Mouse (Mus musculus) MEL (cell line): ENCODE measurements at regions not wholly inside any gene's neighbourhood (a gene's known extent, or its start where the extent isn't known, plus 50 kb on each side); places are given as distances from the start of the nearest gene placed in this dataset.
"Not testable (repeated sequence)": the region's sequence is repeated elsewhere in the genome, so short reads cannot be mapped to it uniquely, and the experiment has no call there.

Experiments
- EP300 ChIP-seq, 2 experiments: IDR thresholded peaks; 2 replicates each; pipeline ENCODE4 v1.6.1; 2011; ENCODE audit warnings: improper control_type of control experiment in 2 of 2, low read length in 2 of 2, low read depth in 1 of 2, mild to moderate bottlenecking in 1 of 2
- MAFK ChIP-seq: IDR thresholded peaks from 2 replicates; pipeline ENCODE4 v1.6.1; 2011; ENCODE audit warnings: low read depth, mild to moderate bottlenecking, low read length, improper control_type of control experiment, borderline replicate concordance
- POLR2A ChIP-seq, 2 experiments: IDR thresholded peaks; 2 replicates each; pipeline ENCODE4 v1.6.1; 2011 to 2012; ENCODE audit warnings: low read length in 2 of 2, mild to moderate bottlenecking in 2 of 2, control low read depth in 1 of 2, improper control_type of control experiment in 1 of 2, low read depth in 1 of 2, moderate library complexity in 1 of 2; ENCODE audit not compliant: control insufficient read depth in 1 of 2, insufficient read depth in 1 of 2, poor library complexity in 1 of 2
- RCOR1 ChIP-seq: IDR thresholded peaks from 2 replicates; pipeline ENCODE4 v1.6.1; 2012; ENCODE audit warnings: low read depth, mild to moderate bottlenecking, inconsistent platforms, low read length, improper control_type of control experiment
- TCF12 ChIP-seq: IDR thresholded peaks from 2 replicates; pipeline ENCODE4 v1.6.1; 2014; ENCODE audit warnings: low read depth, mild to moderate bottlenecking, inconsistent platforms, low read length, improper control_type of control experiment, moderate library complexity

DNA sequence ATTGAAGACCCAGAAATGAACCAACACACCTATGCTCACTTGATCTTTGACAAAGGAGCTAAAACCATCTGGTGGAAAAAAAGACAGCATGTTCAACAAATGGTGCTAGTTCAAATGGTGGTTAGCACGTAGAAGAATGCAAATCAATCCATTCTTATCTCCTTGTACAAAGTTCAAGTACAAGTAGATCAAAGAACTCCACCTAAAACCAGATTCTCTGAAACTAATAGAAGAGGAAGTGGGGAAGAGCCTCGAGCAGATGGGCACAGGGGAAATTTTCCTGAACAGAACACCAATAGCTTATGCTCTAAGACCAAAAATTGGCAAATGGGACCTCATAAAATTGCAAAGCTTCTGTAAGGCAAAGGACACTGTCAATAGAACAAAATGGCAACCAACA is 125.6 kb downstream of the Qdpr start:
- not testable (repeated sequence) for TF ChIP-seq TCF12; POLR2A (IDR thresholded peaks at IDR 0.05; ENCODE audit: control insufficient read depth in 1 of 2, insufficient read depth in 1 of 2, low read depth in 1 of 2, low read length in 2 of 2, poor library complexity in 1 of 2); MAFK; EP300 (IDR thresholded peaks at IDR 0.05; ENCODE audit: low read depth in 1 of 2, low read length in 2 of 2); RCOR1
